Mouse (Mus musculus): ENCODE measurements around the gene Cnot10.

The Cnot10 gene

GRCm38 (mm10) chr9:114650938-114651634 lies 11.1 kb upstream of the Cnot10 start:
- in situ Hi-C loops (cut with MboI, MseI): no loop called here

- in situ Hi-C loops (cut with MboI, MseI): loop anchor here (5.0 to 10.0 kb wide), 2 partner anchors 75 to 283 kb away; partner anchors contain the start of gene Gpd1l
Observed at GRCm38 (mm10) chr9:114649371-114649770, 9.4 kb upstream of the Cnot10 start.

GRCm38 (mm10) chr9:114648472-114648871 lies 8.5 kb upstream of the Cnot10 start:
- in situ Hi-C loops (cut with MboI, MseI): loop anchor here (5.0 to 10.0 kb wide), 2 partner anchors 76 to 284 kb away; partner anchors contain the start of gene Gpd1l

- in situ Hi-C loops (cut with MboI, MseI): loop anchor here (5.0 to 10.0 kb wide), 2 partner anchors 77 to 285 kb away; partner anchors contain the start of gene Gpd1l
Observed at GRCm38 (mm10) chr9:114647506-114648432, 7.8 kb upstream of the Cnot10 start.

- in situ Hi-C loops (cut with MboI, MseI): loop anchor here (5.0 to 10.0 kb wide), 2 partner anchors 78 to 285 kb away; partner anchors contain the start of gene Gpd1l
Observed at GRCm38 (mm10) chr9:114646556-114647505, 6.8 kb upstream of the Cnot10 start.

GRCm38 (mm10) chr9:114639186-114639748 lies 717 bp downstream of the Cnot10 start:
- in situ Hi-C loops (cut with MboI, MseI): no loop called here

- in situ Hi-C loops (cut with MboI, MseI): no loop called here
Observed at GRCm38 (mm10) chr9:114636751-114637150, 3.2 kb downstream of the Cnot10 start.

GRCm38 (mm10) chr9:114636150-114636549 lies 3.8 kb downstream of the Cnot10 start:
- in situ Hi-C loops (cut with MboI, MseI): no loop called here

- in situ Hi-C loops (cut with MboI, MseI): no loop called here
Observed at GRCm38 (mm10) chr9:114632331-114632730, 7.7 kb downstream of the Cnot10 start.

- in situ Hi-C loops (cut with MboI, MseI): no loop called here
Observed at GRCm38 (mm10) chr9:114626726-114627125, 13.3 kb downstream of the Cnot10 start.

- in situ Hi-C loops (cut with MboI, MseI): no loop called here
Observed at GRCm38 (mm10) chr9:114624178-114624577, 15.8 kb downstream of the Cnot10 start.

- in situ Hi-C loops (cut with MboI, MseI): no loop called here
Observed at GRCm38 (mm10) chr9:114621149-114621548, 18.8 kb downstream of the Cnot10 start.

- in situ Hi-C loops (cut with MboI, MseI): no loop called here
Observed at GRCm38 (mm10) chr9:114614176-114614953, 25.6 kb downstream of the Cnot10 start.

- in situ Hi-C loops (cut with MboI, MseI): no loop called here
Observed at GRCm38 (mm10) chr9:114613026-114613425, 27.0 kb downstream of the Cnot10 start.

GRCm38 (mm10) chr9:114612566-114612965 lies 27.4 kb downstream of the Cnot10 start:
- in situ Hi-C loops (cut with MboI, MseI): no loop called here

- in situ Hi-C loops (cut with MboI, MseI): no loop called here
Observed at GRCm38 (mm10) chr9:114610266-114610665, 29.7 kb downstream of the Cnot10 start.

GRCm38 (mm10) chr9:114603876-114604540 lies 36.0 kb downstream of the Cnot10 start:
- in situ Hi-C loops (cut with MboI, MseI): no loop called here

GRCm38 (mm10) chr9:114601096-114601495 lies 38.9 kb downstream of the Cnot10 start:
- in situ Hi-C loops (cut with MboI, MseI): no loop called here

- in situ Hi-C loops (cut with MboI, MseI): no loop called here
Observed at GRCm38 (mm10) chr9:114585017-114585345, 55.0 kb downstream of the Cnot10 start.

All from regulatory T cell (primary cell).